Mouse (Mus musculus): ENCODE results near the gene Psg26. TPM values are rescaled to one million over a fixed set of nuclear protein-coding genes. Genes with fewer than 3 reads are reported as not detected.
"Not testable (repeated sequence)": the region's sequence is repeated elsewhere in the genome, so short reads cannot be mapped to it uniquely, and the experiment has no call there.

Psg26 gene
- not detected in 2 replicates for polyA plus RNA-seq (2012; rRNA removed)

GRCm38 (mm10) chr7:18484077-18484476, at the start of gene Psg26:
Gene Psg26, minus strand, starts transcription at chr7:18484177.
- no peak for DNase-seq (ENCODE audit: low spot score)

- no peak for DNase-seq (ENCODE audit: low spot score)
Observed at GRCm38 (mm10) chr7:18533420-18533819, 49.4 kb upstream of the Psg26 start.

- no peak for DNase-seq (ENCODE audit: low spot score)
Observed at GRCm38 (mm10) chr7:18532169-18532568, 48.2 kb upstream of the Psg26 start, which contains the start of gene Psg25. Gene Psg25, minus strand, starts transcription at chr7:18532269.

- DNase-seq (ENCODE audit: low spot score), result no peak
Observed at GRCm38 (mm10) chr7:18524668-18525067, 40.7 kb upstream of the Psg26 start.

GRCm38 (mm10) chr7:18512848-18513247, 28.9 kb upstream of the Psg26 start:
- DNase-seq (ENCODE audit: low spot score), result not testable (repeated sequence)

- not testable (repeated sequence) for DNase-seq (ENCODE audit: low spot score)
Observed at GRCm38 (mm10) chr7:18512417-18512816, 28.4 kb upstream of the Psg26 start.

- no peak for DNase-seq (ENCODE audit: low spot score)
Observed at GRCm38 (mm10) chr7:18511479-18511878, 27.5 kb upstream of the Psg26 start.

- DNase-seq (ENCODE audit: low spot score), result not testable (repeated sequence)
Observed at GRCm38 (mm10) chr7:18431941-18432340, 52.0 kb downstream of the Psg26 start, which contains the start of gene Psg28. Gene Psg28, minus strand, starts transcription at chr7:18432041.

Other genes with a start within 250 kb of the Psg26 start
- gene Mill1, start 238.8 kb downstream of the Psg26 start, polyA plus RNA-seq (2012; rRNA removed), result not detected in 2 replicates
- gene Psg18, start 129.2 kb downstream of the Psg26 start, polyA plus RNA-seq (2012; rRNA removed), result not detected in 2 replicates
- gene Psg28, start 52.1 kb downstream of the Psg26 start, polyA plus RNA-seq (2012; rRNA removed), result not detected in 2 replicates
- gene Psg25, start 48.1 kb upstream of the Psg26 start, polyA plus RNA-seq (2012; rRNA removed), result not detected in 2 replicates
- gene Psg27, start 83.1 kb upstream of the Psg26 start, polyA plus RNA-seq (2012; rRNA removed), result 0.03 TPM in 1 of 2 replicates, not detected in the other
- gene Psg23, start 132.3 kb upstream of the Psg26 start, polyA plus RNA-seq (2012; rRNA removed), result 0.04 TPM in 1 of 2 replicates, not detected in the other
- gene Psg21, start 172.5 kb upstream of the Psg26 start, polyA plus RNA-seq (2012; rRNA removed), result not detected in 2 replicates
- gene Psg20, start 202.0 kb upstream of the Psg26 start, polyA plus RNA-seq (2012; rRNA removed), result not detected in 2 replicates
- not detected in 2 replicates for gene Psg22, start 233.9 kb upstream of the Psg26 start, polyA plus RNA-seq (2012; rRNA removed)